Mouse (Mus musculus) colon, adult 2 months (tissue): ENCODE measurements around the gene Medag. TPM values are rescaled to one million over a fixed set of nuclear protein-coding genes. Genes with fewer than 3 reads are reported as not detected.

ENCODE experiments used
- polyA plus RNA-seq: library from polyadenylated mRNA; depleted of rRNA; stranded (reverse); fragments of >200 nt; gene quantifications from 2 replicates; pipeline ENCODE4 v1.2.3, GENCODE M21; 2012; rRNA removed

The Medag gene
- 4.3 and 7.3 TPM in 2 replicates for polyA plus RNA-seq

GRCm38 (mm10) chr5:149411509-149412193, at the start of gene Medag:
TSS of gene Medag (plus strand) at chr5:149411749.

GRCm38 (mm10) chr5:149439531-149440179, 28.1 kb downstream of the Medag start, which contains the start of gene Tex26:
TSS of gene Tex26 (plus strand) at chr5:149439660.

Other genes starting within 250 kb of the Medag start
- gene Uspl1, start 227.4 kb upstream of the Medag start, polyA plus RNA-seq: 4.7 and 6.2 TPM in 2 replicates
- 20.4 and 36.1 TPM in 2 replicates for gene Hmgb1, start 227.3 kb upstream of the Medag start, polyA plus RNA-seq
- 13.0 and 14.8 TPM in 2 replicates for gene Alox5ap, start 147.0 kb upstream of the Medag start, polyA plus RNA-seq
- gene Tex26, start 27.9 kb downstream of the Medag start, polyA plus RNA-seq: not detected in 2 replicates
- gene Wdr95, start 116.9 kb downstream of the Medag start, polyA plus RNA-seq: not detected in 2 replicates
- 6.4 and 8.8 TPM in 2 replicates for gene Hsph1, start 224.6 kb downstream of the Medag start, polyA plus RNA-seq